Mouse (Mus musculus) hindbrain, embryonic 15.5 days (tissue): Measurements from ENCODE around the gene Insc. TPM values are rescaled to one million over a fixed set of nuclear protein-coding genes. Genes with fewer than 3 reads are reported as not detected.

Experiments used
- ATAC-seq: fragments of 200-750 bp; cut with Nextera tagmentation; 2 replicates; pipeline ENCODE4 v1.8.0; 2017; ENCODE audit warnings: low read depth, moderate number of reproducible peaks, moderate TSS enrichment; ENCODE audit not compliant: low FRiP score
- H3K27ac ChIP-seq: fragments of 300-500 bp; sonication (generic); replicated peaks from 2 replicates; pipeline ENCODE4 v1.5.1; 2015; ENCODE audit warnings: mild to moderate bottlenecking, inconsistent platforms
- H3K27me3 ChIP-seq: fragments of 300-500 bp; sonication (generic); 2 replicates; pipeline ENCODE4 v1.6.1; 2015; ENCODE audit warnings: control low read depth, inconsistent platforms
- H3K36me3 ChIP-seq: fragments of 300-500 bp; sonication (generic); 2 replicates; pipeline ENCODE4 v1.6.1; 2015; ENCODE audit warnings: control low read depth, inconsistent platforms
- H3K4me1 ChIP-seq: fragments of 300-500 bp; sonication (generic); replicated peaks from 2 replicates; pipeline ENCODE4 v1.6.1; 2015; ENCODE audit warnings: control low read depth, inconsistent platforms
- H3K4me2 ChIP-seq: fragments of 300-500 bp; sonication (generic); 2 replicates; pipeline ENCODE4 v1.6.1; 2015; ENCODE audit warnings: moderate library complexity, mild to moderate bottlenecking, inconsistent platforms
- H3K4me3 ChIP-seq: fragments of 300-500 bp; sonication (generic); 2 replicates; pipeline ENCODE4 v1.5.1; 2015; ENCODE audit warnings: mild to moderate bottlenecking, inconsistent platforms
- H3K9ac ChIP-seq: fragments of 300-500 bp; sonication (generic); 2 replicates; pipeline ENCODE4 v1.6.1; 2015; ENCODE audit warnings: inconsistent platforms
- H3K9me3 ChIP-seq: fragments of 300-500 bp; sonication (generic); 2 replicates; pipeline ENCODE4 v1.6.1; 2016; ENCODE audit warnings: control low read depth, inconsistent platforms
- WGBS: fragments of 180-500 bp; shearing (Covaris S2); methylation state at CpG from one replicate; pipeline ENCODE4 v1.1.7; 2015; 5-methylcytosine and 5-hydroxymethylcytosine counted together
- polyA plus RNA-seq: library from polyadenylated mRNA; unstranded; fragments of >200 nt; fragmentation: Nextera tagmentation; extraction: Ambion mirVana; gene quantifications from 2 replicates; pipeline ENCODE4 v1.2.1, GENCODE M21; 2015

Gene Insc
- polyA plus RNA-seq, 1 experiment from 2014 or later: 3.6 TPM

GRCm38 (mm10) chr7:114738166-114738565 is 5.3 kb upstream of the Insc start:
- no peaks in the 10 kb centered on the region for H3K36me3 ChIP-seq

GRCm38 (mm10) chr7:114740360-114741165 is 2.9 kb upstream of the Insc start:
- no peak for ATAC-seq
- H3K36me3 ChIP-seq: no peaks in the 10 kb centered on the region
- 35% methylated on average over 6 of the region's 6 CpGs for WGBS

More at GRCm38 (mm10) chr7:114738166-114738565, 5.3 kb upstream of the Insc start:
- Histone ChIP-seq H3K9ac (no peak overlapping the region), H3K4me1 (no peaks in the 10 kb centered on the region), H3K4me2 (no peak overlapping the region), H3K27ac (no peak overlapping the region), H3K27me3 (no peaks in the 10 kb centered on the region), H3K9me3 (no peaks in the 10 kb centered on the region), H3K4me3 (no peak overlapping the region)
- ATAC-seq: no peak

GRCm38 (mm10) chr7:114744639-114745245 is 1.2 kb downstream of the Insc start:
- Histone ChIP-seq H3K9me3 (no peaks in the 10 kb centered on the region), H3K4me3 (no peak overlapping the region), H3K9ac (no peak overlapping the region), H3K4me2 (peak overlapping the region; percentile 86), H3K36me3 (no peaks in the 10 kb centered on the region), H3K27me3 (0 out of 2 replicates have a peak, but pooled peaks cover 3% of the 10 kb centered on the region), H3K4me1 (peaks cover 14% of the 10 kb centered on the region), H3K27ac (no peak overlapping the region)
- 47% methylated on average over 3 of the region's 3 CpGs for WGBS
- 0 out of 2 replicates have a peak, but pooled peaks have one; percentile 17 for ATAC-seq

More at GRCm38 (mm10) chr7:114740360-114741165, 2.9 kb upstream of the Insc start:
- Histone ChIP-seq H3K27ac (no peak overlapping the region), H3K9ac (no peak overlapping the region), H3K4me1 (peaks cover 9% of the 10 kb centered on the region), H3K4me2 (no peak overlapping the region), H3K27me3 (0 out of 2 replicates have a peak, but pooled peaks cover 3% of the 10 kb centered on the region), H3K4me3 (no peak overlapping the region), H3K9me3 (no peaks in the 10 kb centered on the region)

GRCm38 (mm10) chr7:114745481-114746271 is 2.2 kb downstream of the Insc start:
- ATAC-seq: peak; percentile 79
- Histone ChIP-seq H3K27ac (no peak overlapping the region), H3K36me3 (no peaks in the 10 kb centered on the region)

GRCm38 (mm10) chr7:114747596-114747995 is 4.1 kb downstream of the Insc start:
- H3K27ac ChIP-seq: no peak overlapping the region
- no peak overlapping the region for H3K9ac ChIP-seq
- ATAC-seq: no peak
- WGBS: 44% methylated on average over 3 of the region's 3 CpGs
- H3K27me3 ChIP-seq: 0 out of 2 replicates have a peak, but pooled peaks cover 3% of the 10 kb centered on the region
- H3K4me1 ChIP-seq: peaks cover 14% of the 10 kb centered on the region
- H3K9me3 ChIP-seq: no peaks in the 10 kb centered on the region
- no peak overlapping the region for H3K4me2 ChIP-seq
- H3K36me3 ChIP-seq: no peaks in the 10 kb centered on the region
- H3K4me3 ChIP-seq: no peak overlapping the region

More at GRCm38 (mm10) chr7:114745481-114746271, 2.2 kb downstream of the Insc start:
- peak overlapping the region; percentile 86 for H3K4me2 ChIP-seq
- H3K9me3 ChIP-seq: no peaks in the 10 kb centered on the region
- peak overlapping the region; percentile 41 for H3K4me3 ChIP-seq
- H3K4me1 ChIP-seq: peaks cover 14% of the 10 kb centered on the region
- peak overlapping the region; percentile 44 for H3K9ac ChIP-seq
- WGBS: 5% methylated on average over 32 of the region's 34 CpGs
- 0 out of 2 replicates have a peak, but pooled peaks cover 3% of the 10 kb centered on the region for H3K27me3 ChIP-seq

GRCm38 (mm10) chr7:114748239-114748638 is 4.7 kb downstream of the Insc start:
- H3K9me3 ChIP-seq: no peaks in the 10 kb centered on the region
- 65% methylated on average over 4 of the region's 4 CpGs for WGBS
- no peak overlapping the region for H3K9ac ChIP-seq
- peaks cover 14% of the 10 kb centered on the region for H3K4me1 ChIP-seq
- H3K27me3 ChIP-seq: 0 out of 2 replicates have a peak, but pooled peaks cover 3% of the 10 kb centered on the region
- no peak for ATAC-seq
- no peak overlapping the region for H3K4me3 ChIP-seq
- H3K4me2 ChIP-seq: no peak overlapping the region
- H3K27ac ChIP-seq: no peak overlapping the region
- no peaks in the 10 kb centered on the region for H3K36me3 ChIP-seq

- 34% methylated on average over 2 of the region's 2 CpGs for WGBS
- no peak overlapping the region for H3K4me3 ChIP-seq
- ATAC-seq: no peak
- no peaks in the 10 kb centered on the region for H3K4me1 ChIP-seq
- H3K9ac ChIP-seq: no peak overlapping the region
- H3K4me2 ChIP-seq: no peak overlapping the region
- H3K27ac ChIP-seq: no peak overlapping the region
- no peaks in the 10 kb centered on the region for H3K27me3 ChIP-seq
- no peaks in the 10 kb centered on the region for H3K36me3 ChIP-seq
- no peaks in the 10 kb centered on the region for H3K9me3 ChIP-seq
Measured at GRCm38 (mm10) chr7:114753471-114753870, 10.0 kb downstream of the Insc start.

- Histone ChIP-seq H3K36me3 (no peaks in the 10 kb centered on the region), H3K9me3 (no peaks in the 10 kb centered on the region), H3K9ac (no peak overlapping the region), H3K27me3 (no peaks in the 10 kb centered on the region), H3K27ac (no peak overlapping the region), H3K4me2 (no peak overlapping the region), H3K4me1 (no peaks in the 10 kb centered on the region), H3K4me3 (no peak overlapping the region)
- 21% methylated on average over 1 of the region's 1 CpGs for WGBS
- no peak for ATAC-seq
Measured at GRCm38 (mm10) chr7:114754196-114754595, 10.7 kb downstream of the Insc start.

GRCm38 (mm10) chr7:114754626-114755025 is 11.1 kb downstream of the Insc start:
- Histone ChIP-seq H3K4me1 (no peaks in the 10 kb centered on the region), H3K27ac (no peak overlapping the region), H3K36me3 (no peaks in the 10 kb centered on the region), H3K27me3 (no peaks in the 10 kb centered on the region), H3K4me2 (no peak overlapping the region), H3K4me3 (no peak overlapping the region), H3K9ac (no peak overlapping the region), H3K9me3 (no peaks in the 10 kb centered on the region)
- WGBS: 84% methylated on average over 8 of the region's 8 CpGs
- ATAC-seq: no peak

GRCm38 (mm10) chr7:114762660-114763059 is 19.2 kb downstream of the Insc start:
- no peaks in the 10 kb centered on the region for H3K36me3 ChIP-seq
- H3K27me3 ChIP-seq: no peaks in the 10 kb centered on the region
- no peak overlapping the region for H3K9ac ChIP-seq
- no peak overlapping the region for H3K4me2 ChIP-seq
- no peaks in the 10 kb centered on the region for H3K9me3 ChIP-seq
- no peaks in the 10 kb centered on the region for H3K4me1 ChIP-seq
- H3K27ac ChIP-seq: no peak overlapping the region
- ATAC-seq: no peak
- no peak overlapping the region for H3K4me3 ChIP-seq
- WGBS: 74% methylated on average over 2 of the region's 2 CpGs

GRCm38 (mm10) chr7:114765273-114765672 is 21.8 kb downstream of the Insc start:
- 70% methylated on average over 3 of the region's 3 CpGs for WGBS
- Histone ChIP-seq H3K4me3 (no peak overlapping the region), H3K4me2 (no peak overlapping the region), H3K9me3 (no peaks in the 10 kb centered on the region), H3K27me3 (no peaks in the 10 kb centered on the region), H3K9ac (no peak overlapping the region), H3K36me3 (no peaks in the 10 kb centered on the region), H3K27ac (no peak overlapping the region), H3K4me1 (no peaks in the 10 kb centered on the region)
- ATAC-seq: no peak

- H3K4me1 ChIP-seq: no peaks in the 10 kb centered on the region
- H3K36me3 ChIP-seq: no peaks in the 10 kb centered on the region
- 86% methylated on average over 3 of the region's 3 CpGs for WGBS
- H3K4me3 ChIP-seq: no peak overlapping the region
- no peaks in the 10 kb centered on the region for H3K27me3 ChIP-seq
- H3K4me2 ChIP-seq: no peak overlapping the region
- no peak for ATAC-seq
- no peak overlapping the region for H3K27ac ChIP-seq
- no peaks in the 10 kb centered on the region for H3K9me3 ChIP-seq
- H3K9ac ChIP-seq: no peak overlapping the region
Measured at GRCm38 (mm10) chr7:114766523-114766922, 23.0 kb downstream of the Insc start.
